19 mouse cellular contexts compared by ENCODE assay signal in the genomic region with DNA sequence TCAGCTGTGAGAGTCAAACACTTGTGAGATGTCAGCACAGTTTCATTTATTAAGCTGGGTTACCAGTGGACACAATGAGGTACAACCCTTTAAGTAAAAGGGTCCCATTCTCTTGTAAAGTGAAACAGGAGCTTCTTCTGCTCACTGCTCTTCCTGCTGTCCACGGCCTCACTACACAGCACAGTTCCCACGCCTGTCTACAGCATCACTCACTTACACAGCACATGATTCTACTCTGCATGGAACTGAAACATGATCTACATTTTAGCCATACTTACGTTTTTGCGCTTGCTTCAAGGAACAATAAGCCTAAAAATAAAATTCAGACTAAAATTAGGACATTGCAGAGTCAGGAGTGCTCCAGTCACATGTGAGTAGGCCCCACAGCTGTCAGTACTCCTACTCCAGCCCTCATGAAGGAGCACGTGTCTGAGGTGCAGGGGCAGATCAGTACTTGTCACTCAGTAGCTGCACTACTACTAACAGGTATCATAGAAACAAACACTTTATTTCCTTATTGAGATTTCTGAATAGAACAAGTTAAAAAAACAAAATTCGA. TPM values are rescaled to one million over a fixed set of nuclear protein-coding genes. Genes with fewer than 3 reads are reported as not detected.
DNase-seq lines count a peak whose midpoint lies in the region; ATAC-seq lines count a peak whose summit lies in the region.
"Had no signal": no experiment of that assay in that cellular context is flagged by ENCODE, and none has a peak within 500 bp of the region (broad histone marks: within the 10 kb centered on the region; RNA-seq: fewer than 3 reads in every experiment).

No protein-coding gene starts in this region.

- H3K9me3 ChIP-seq in heart, embryonic 11.5 days (replicated peaks; ENCODE audit: control insufficient read depth, low read length), result no peaks in the 10 kb centered on the region
- H3K9me3 ChIP-seq in heart, embryonic 10.5 days, result no peaks in the 10 kb centered on the region
- no peaks in the 10 kb centered on the region for H3K9me3 ChIP-seq in heart, embryonic 15.5 days (replicated peaks)
- H3K9me3 ChIP-seq: forebrain, embryonic 13.5 days; hindbrain, embryonic 15.5 days; liver, embryonic 13.5 days; lung, embryonic 15.5 days; midbrain, embryonic 12.5 days had no signal

- intact Hi-C loops in left cerebral cortex, postnatal 25 days (cut with DNase I), result no loop called here
- intact Hi-C loops in left cerebral cortex, postnatal 36 days (cut with DNase I), result no loop called here

- H3K27ac ChIP-seq in heart, embryonic 11.5 days (ENCODE audit: low read depth, low read length), result peak overlapping the region; percentile 30; the same call in 1 of the 2 replicates
- no peak overlapping the region for H3K27ac ChIP-seq in heart, embryonic 10.5 days
- peak overlapping the region; percentile 59 for H3K27ac ChIP-seq in heart, embryonic 15.5 days
- H3K27ac ChIP-seq: forebrain, embryonic 13.5 days; hindbrain, embryonic 15.5 days; liver, embryonic 13.5 days; lung, embryonic 15.5 days; macrophage; midbrain, embryonic 12.5 days had no signal

- WGBS in heart, embryonic 11.5 days (ENCODE audit: insufficient replicate concordance), result 71% methylated on average over 6 of the region's 6 CpGs
- 76% methylated on average over 6 of the region's 6 CpGs for WGBS in heart, embryonic 10.5 days
- 46% methylated on average over 6 of the region's 6 CpGs for WGBS in heart, embryonic 15.5 days

- H3K4me1 ChIP-seq in heart, embryonic 11.5 days (ENCODE audit: control insufficient read depth, insufficient read depth, low read length), result no peaks in the 10 kb centered on the region
- no peaks in the 10 kb centered on the region for H3K4me1 ChIP-seq in heart, embryonic 10.5 days
- H3K4me1 ChIP-seq in heart, embryonic 15.5 days (replicated peaks), result peaks cover 11% of the 10 kb centered on the region; the same call in 1 of the 2 replicates
- H3K4me1 ChIP-seq: forebrain, embryonic 13.5 days; hindbrain, embryonic 15.5 days; liver, embryonic 13.5 days; lung, embryonic 15.5 days; midbrain, embryonic 12.5 days had no signal

- H3K4me2 ChIP-seq in heart, embryonic 11.5 days, result no peak overlapping the region
- H3K4me2 ChIP-seq in heart, embryonic 15.5 days, result no peak overlapping the region
- H3K4me2 ChIP-seq: forebrain, embryonic 13.5 days; hindbrain, embryonic 15.5 days; liver, embryonic 13.5 days; lung, embryonic 15.5 days; midbrain, embryonic 12.5 days had no signal

- no peak for ATAC-seq in heart, embryonic 11.5 days (replicated peaks; ENCODE audit: insufficient number of reproducible peaks, low FRiP score, low TSS enrichment)
- ATAC-seq in heart, embryonic 15.5 days (replicated peaks; ENCODE audit: insufficient number of reproducible peaks, insufficient read depth, low FRiP score, low read depth), result peak; percentile 81
- ATAC-seq: forebrain, embryonic 13.5 days had no signal

- no peak for DNase-seq in heart, embryonic 10.5 days (ENCODE audit: low spot score)
- peak; percentile 23 to 68 for DNase-seq in left cerebral cortex, postnatal 25 days (ENCODE audit: low spot score in 2 of 2)
- no peak for DNase-seq in left cerebral cortex, postnatal 36 days (ENCODE audit: low spot score in 2 of 2)
- peak; percentile 59 for DNase-seq in telencephalon, adult 2 months (ENCODE audit: low read depth, low spot score)
- DNase-seq in cerebellum, postnatal 4 days (ENCODE audit: low spot score in 2 of 2), result no peak
- DNase-seq: adrenal gland, postnatal 25 days; cerebellum, adult 8-10 months; kidney, adult 11 months; kidney, postnatal 10 days; left cerebral cortex, postnatal 4 days; liver, embryonic 13.5 days; thymus, adult 18-20 months had no signal

- H3K27me3 ChIP-seq in heart, embryonic 11.5 days (ENCODE audit: control insufficient read depth, insufficient read depth, low read length), result no peaks in the 10 kb centered on the region
- H3K27me3 ChIP-seq in heart, embryonic 10.5 days (ENCODE audit: insufficient read depth, poor library complexity, severe bottlenecking), result no peaks in the 10 kb centered on the region
- H3K27me3 ChIP-seq in heart, embryonic 15.5 days, result no peaks in the 10 kb centered on the region
- H3K27me3 ChIP-seq: forebrain, embryonic 13.5 days; hindbrain, embryonic 15.5 days; liver, embryonic 13.5 days; lung, embryonic 15.5 days; midbrain, embryonic 12.5 days had no signal

- H3K4me3 ChIP-seq in heart, embryonic 11.5 days (ENCODE audit: low read depth, low read length), result no peak overlapping the region
- H3K4me3 ChIP-seq in heart, embryonic 10.5 days, result no peak overlapping the region
- H3K4me3 ChIP-seq in heart, embryonic 15.5 days, result no peak overlapping the region
- H3K4me3 ChIP-seq: forebrain, embryonic 13.5 days; hindbrain, embryonic 15.5 days; liver, embryonic 13.5 days; lung, embryonic 15.5 days; midbrain, embryonic 12.5 days had no signal

- peaks cover 24% of the 10 kb centered on the region for H3K36me3 ChIP-seq in heart, embryonic 11.5 days (ENCODE audit: control insufficient read depth, insufficient read depth, low read length)
- peaks cover 71% of the 10 kb centered on the region for H3K36me3 ChIP-seq in heart, embryonic 10.5 days
- H3K36me3 ChIP-seq in heart, embryonic 15.5 days, result peaks cover 45% of the 10 kb centered on the region

- no peak overlapping the region for H3K9ac ChIP-seq in heart, embryonic 11.5 days (ENCODE audit: low read depth, low read length)
- H3K9ac ChIP-seq in heart, embryonic 15.5 days, result no peak overlapping the region
- H3K9ac ChIP-seq: forebrain, embryonic 13.5 days; hindbrain, embryonic 15.5 days; liver, embryonic 13.5 days; lung, embryonic 15.5 days; midbrain, embryonic 12.5 days had no signal

RNA-seq across cellular contexts. Expression of gene Rab14, which starts 17.7 kb away (rescaled TPM):
- 212 and 239 TPM in 2 replicates for polyA plus RNA-seq in heart, embryonic 11.5 days (2014; fragmentation: Nextera tagmentation; extraction: Ambion mirVana)
- 220 and 234 TPM in 2 replicates for polyA plus RNA-seq in heart, embryonic 10.5 days (2016; fragmentation: Nextera tagmentation; extraction: Ambion mirVana)
- 100 to 1,000 TPM; 235 to 237 TPM for total RNA-seq in left cerebral cortex, postnatal 25 days (2021)
- total RNA-seq in left cerebral cortex, postnatal 36 days (2021), result 100 to 1,000 TPM; 224 to 235 TPM
- 238 and 318 TPM in 2 replicates for polyA plus RNA-seq in heart, embryonic 15.5 days (2015; fragmentation: Nextera tagmentation; extraction: Ambion mirVana)

Comparison
In these comparisons a context has a peak if more than half of its experiments do, and no peak if none do; other contexts are left out.
1. DNase-seq: peak in left cerebral cortex, postnatal 25 days (2 of 2) and telencephalon, adult 2 months (single experiment); none in heart, embryonic 10.5 days (single experiment), left cerebral cortex, postnatal 36 days (0 of 2) and cerebellum, postnatal 4 days (0 of 2).